Mouse (Mus musculus): ENCODE measurements at regions not wholly inside any gene's neighbourhood (a gene's known extent, or its start where the extent isn't known, plus 50 kb on each side); places are given as distances from the start of the nearest gene placed in this dataset.

GRCm38 (mm10) chr13:43724161-43724560 lies 60.4 kb upstream of the Cd83 start:
- Histone ChIP-seq H3K36me3 (ENCODE audit: control insufficient read depth in 1 of 2, insufficient read depth in 2 of 2, low read length in 2 of 2) (no peaks in the 10 kb centered on the region), H3K9me3 (replicated peaks; ENCODE audit: insufficient read depth, low read length) (no peaks in the 10 kb centered on the region), H3K4me3 (ENCODE audit: control insufficient read depth in 1 of 2, insufficient read depth in 1 of 2, low read depth in 2 of 2, low read length in 2 of 2) (no peak overlapping the region), H3K9ac (ENCODE audit: control insufficient read depth, low read depth, low read length, poor library complexity, severe bottlenecking) (no peak overlapping the region), H3K27me3 (ENCODE audit: control insufficient read depth in 1 of 2, insufficient read depth in 2 of 2, low read length in 2 of 2) (no peaks in the 10 kb centered on the region), H3K79me2 (ENCODE audit: control insufficient read depth, insufficient read depth, low read length, poor library complexity) (no peaks in the 10 kb centered on the region), H3K27ac (ENCODE audit: control insufficient read depth, low read depth, low read length) (no peak overlapping the region), H3K4me1 (ENCODE audit: control insufficient read depth in 1 of 2, insufficient read depth in 2 of 2, low read length in 2 of 2) (no peaks in the 10 kb centered on the region)
- TF ChIP-seq ETS1 (IDR thresholded peaks at IDR 0.05; ENCODE audit: low read depth, low read length) (no peak), USF1 (IDR thresholded peaks at IDR 0.05; ENCODE audit: low read depth, low read length) (no peak), MEF2A (IDR thresholded peaks at IDR 0.05; ENCODE audit: extremely low read depth, insufficient replicate concordance, low read depth, low read length, poor library complexity, severe bottlenecking) (no peak), TBP (IDR thresholded peaks at IDR 0.05; ENCODE audit: low read depth, low read length) (no peak)
- no peak for DNase-seq (ENCODE audit: low read depth, low spot score)

- DNase-seq (ENCODE audit: low read depth, low spot score): peak; percentile 38
Measured at GRCm38 (mm10) chr13:43725698-43726097, 58.9 kb upstream of the Cd83 start.

GRCm38 (mm10) chr13:43726895-43727341 lies 57.7 kb upstream of the Cd83 start:
- H3K27me3 ChIP-seq (ENCODE audit: control insufficient read depth in 1 of 2, insufficient read depth in 2 of 2, low read length in 2 of 2): no peaks in the 10 kb centered on the region
- no peaks in the 10 kb centered on the region for H3K9me3 ChIP-seq (replicated peaks; ENCODE audit: insufficient read depth, low read length)
- no peak for DNase-seq (ENCODE audit: low read depth, low spot score)

More at GRCm38 (mm10) chr13:43725698-43726097, 58.9 kb upstream of the Cd83 start:
- Histone ChIP-seq H3K9me3 (replicated peaks; ENCODE audit: insufficient read depth, low read length) (no peaks in the 10 kb centered on the region), H3K9ac (ENCODE audit: control insufficient read depth, low read depth, low read length, poor library complexity, severe bottlenecking) (no peak overlapping the region), H3K36me3 (ENCODE audit: control insufficient read depth in 1 of 2, insufficient read depth in 2 of 2, low read length in 2 of 2) (no peaks in the 10 kb centered on the region), H3K27me3 (ENCODE audit: control insufficient read depth in 1 of 2, insufficient read depth in 2 of 2, low read length in 2 of 2) (no peaks in the 10 kb centered on the region), H3K27ac (ENCODE audit: control insufficient read depth, low read depth, low read length) (no peak overlapping the region), H3K4me1 (ENCODE audit: control insufficient read depth in 1 of 2, insufficient read depth in 2 of 2, low read length in 2 of 2) (no peaks in the 10 kb centered on the region), H3K4me3 (ENCODE audit: control insufficient read depth in 1 of 2, insufficient read depth in 1 of 2, low read depth in 2 of 2, low read length in 2 of 2) (no peak overlapping the region), H3K79me2 (ENCODE audit: control insufficient read depth, insufficient read depth, low read length, poor library complexity) (no peaks in the 10 kb centered on the region)
- peak; percentile 60 to 65 (median 64) for TF ChIP-seq CTCF (IDR thresholded peaks at IDR 0.05 in 2 of 3, conservative IDR thresholded peaks at IDR 0.05 in 1 of 3; ENCODE audit: control insufficient read depth in 1 of 3, insufficient read depth in 1 of 3, low read depth in 2 of 3, low read length in 3 of 3, poor library complexity in 1 of 3, severe bottlenecking in 1 of 3)
- TF ChIP-seq ZC3H11A (IDR thresholded peaks at IDR 0.05; ENCODE audit: low read depth, low read length): peak; percentile 24; the same call in 1 of the 2 replicates
- TF ChIP-seq RAD21 (IDR thresholded peaks at IDR 0.05; ENCODE audit: low read depth, low read length): peak; percentile 56
- no peak for TF ChIP-seq ZMIZ1 (IDR thresholded peaks at IDR 0.05; ENCODE audit: low read depth, low read length)
- TF ChIP-seq SMC3 (IDR thresholded peaks at IDR 0.05; ENCODE audit: low read depth, low read length): peak; percentile 60
- no peak for TF ChIP-seq MAFK (IDR thresholded peaks at IDR 0.05; ENCODE audit: borderline replicate concordance, low read depth, low read length)

More at GRCm38 (mm10) chr13:43726895-43727341, 57.7 kb upstream of the Cd83 start:
- Histone ChIP-seq H3K79me2 (ENCODE audit: control insufficient read depth, insufficient read depth, low read length, poor library complexity) (no peaks in the 10 kb centered on the region), H3K9ac (ENCODE audit: control insufficient read depth, low read depth, low read length, poor library complexity, severe bottlenecking) (no peak overlapping the region), H3K4me1 (ENCODE audit: control insufficient read depth in 1 of 2, insufficient read depth in 2 of 2, low read length in 2 of 2) (no peaks in the 10 kb centered on the region), H3K36me3 (ENCODE audit: control insufficient read depth in 1 of 2, insufficient read depth in 2 of 2, low read length in 2 of 2) (no peaks in the 10 kb centered on the region), H3K27ac (ENCODE audit: control insufficient read depth, low read depth, low read length) (no peak overlapping the region), H3K4me3 (ENCODE audit: control insufficient read depth in 1 of 2, insufficient read depth in 1 of 2, low read depth in 2 of 2, low read length in 2 of 2) (no peak overlapping the region)
- TF ChIP-seq MAZ (IDR thresholded peaks at IDR 0.05; ENCODE audit: low read depth, low read length) (no peak), USF2 (IDR thresholded peaks at IDR 0.05; ENCODE audit: borderline replicate concordance in 1 of 2, insufficient read depth in 1 of 2, low read depth in 1 of 2, low read length in 2 of 2) (no peak)
